Mouse (Mus musculus) adrenal gland, adult 8-10 months (tissue): ENCODE data around the gene Trim44. TPM values are rescaled to one million over a fixed set of nuclear protein-coding genes. Genes with fewer than 3 reads are reported as not detected.

Experiments used
- DNase-seq: peaks from one replicate; pipeline ENCODE4 v3.0.0; 2022
- total RNA-seq, 4 experiments: library from RNA; stranded (reverse); gene quantifications; 2 replicates each; pipeline ENCODE4 v1.2.4; 2022

Trim44 gene
- total RNA-seq, 4 experiments from 2014 or later = 71.9 to 85.6 (median 76.8) TPM

DNA sequence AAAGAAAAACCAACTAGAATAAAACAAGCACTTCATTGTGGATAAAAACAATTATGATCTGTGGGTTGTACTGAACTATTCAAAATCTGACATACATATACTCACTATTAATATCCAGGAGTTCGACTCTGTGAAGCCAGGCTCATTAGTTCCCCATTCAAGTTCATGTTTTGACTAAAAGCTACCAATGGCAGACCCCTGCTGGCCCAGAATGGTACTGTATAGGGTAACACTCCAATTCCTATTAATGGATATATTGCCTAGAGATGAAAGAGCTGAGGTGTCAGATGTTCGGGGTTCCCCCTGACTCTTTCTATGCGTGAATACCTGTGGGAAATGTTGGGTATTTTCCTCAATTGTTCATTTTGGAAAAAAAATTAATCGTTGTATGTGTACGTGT lies 117.6 kb downstream of the Trim44 start:
- peak; percentile 29 for DNase-seq

DNA sequence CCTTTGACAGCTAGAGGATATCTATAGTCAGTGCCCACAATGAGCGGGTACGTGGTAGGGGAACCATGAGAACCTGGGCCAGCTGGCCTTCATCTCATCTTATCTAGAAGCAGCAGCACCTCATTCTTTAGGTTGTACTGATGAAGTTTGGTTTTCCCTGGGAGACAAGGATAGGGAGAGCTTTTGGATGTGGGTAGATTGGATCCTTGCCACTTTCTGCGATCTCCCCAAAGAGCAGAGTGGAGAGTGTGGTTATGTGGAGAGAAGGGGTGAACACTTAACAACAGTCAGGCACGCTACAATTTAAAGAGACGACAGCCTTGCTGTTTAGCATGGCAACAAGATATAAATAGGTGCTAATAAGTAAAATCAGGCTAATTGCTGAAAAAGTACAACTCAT lies 119.0 kb downstream of the Trim44 start:
- DNase-seq = no peak

DNA sequence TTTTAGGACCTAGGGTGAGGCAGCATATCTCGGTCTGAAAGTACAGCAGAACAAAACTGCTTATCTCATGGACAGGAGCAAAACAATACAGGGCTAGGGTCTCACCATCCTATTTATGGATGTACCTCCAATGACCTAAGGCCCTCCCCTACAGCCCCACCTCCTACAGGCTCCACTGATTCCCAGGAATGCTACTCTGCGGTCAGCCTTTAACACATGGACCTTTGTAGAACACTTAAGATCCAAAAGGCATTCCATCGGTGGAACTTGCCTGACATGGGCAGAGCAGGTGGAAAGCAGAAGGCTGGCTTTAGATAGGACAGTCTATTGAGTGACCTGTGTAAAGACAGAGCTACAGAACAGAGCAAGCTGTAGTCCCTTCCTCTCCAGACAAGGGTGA lies 120.3 kb downstream of the Trim44 start:
- DNase-seq = no peak

- no peak for DNase-seq
Measured at GRCm38 (mm10) chr2:102282081-102282480, 125.5 kb downstream of the Trim44 start.

DNA sequence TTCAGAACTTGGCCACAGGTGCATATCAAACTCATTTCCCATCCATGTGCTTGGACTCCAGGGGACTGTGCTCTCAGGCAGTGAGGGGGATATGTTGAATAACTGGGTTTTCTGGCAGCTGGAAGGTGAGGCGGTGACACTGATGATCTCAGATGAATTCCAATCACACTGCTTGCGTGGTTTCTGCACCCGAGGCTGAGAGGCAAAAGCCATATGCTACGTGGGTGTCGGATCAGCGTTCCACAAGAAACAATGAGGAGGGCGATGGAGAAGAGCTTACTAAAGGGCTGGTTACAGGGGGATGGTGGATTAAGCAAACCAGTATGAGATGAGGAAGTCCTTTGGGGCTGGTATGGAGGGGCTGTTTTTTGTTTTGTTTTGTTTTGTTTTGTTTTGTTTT lies 127.8 kb downstream of the Trim44 start:
- no peak for DNase-seq

DNA sequence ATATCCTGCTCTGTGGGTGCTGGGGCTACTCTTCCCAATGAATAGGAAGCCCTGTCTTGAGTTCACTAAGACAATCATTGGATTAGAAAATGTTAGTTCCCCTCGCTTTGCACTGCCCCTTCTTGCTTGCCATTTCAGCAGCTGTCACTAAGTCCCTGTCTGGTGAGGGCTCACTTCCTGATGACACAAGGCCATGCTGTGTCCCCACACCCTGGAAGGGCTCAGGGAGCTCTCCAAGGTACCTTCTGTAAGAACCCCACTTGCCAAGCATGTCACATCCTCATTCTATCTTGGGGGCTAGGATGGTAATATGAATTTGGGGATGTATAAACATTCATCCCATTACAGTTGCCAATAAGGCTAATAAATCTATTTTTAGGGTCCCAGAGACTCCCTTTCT lies 129.7 kb downstream of the Trim44 start:
- DNase-seq = no peak

GRCm38 (mm10) chr2:102273280-102273679 lies 134.3 kb downstream of the Trim44 start:
- DNase-seq = no peak

DNA sequence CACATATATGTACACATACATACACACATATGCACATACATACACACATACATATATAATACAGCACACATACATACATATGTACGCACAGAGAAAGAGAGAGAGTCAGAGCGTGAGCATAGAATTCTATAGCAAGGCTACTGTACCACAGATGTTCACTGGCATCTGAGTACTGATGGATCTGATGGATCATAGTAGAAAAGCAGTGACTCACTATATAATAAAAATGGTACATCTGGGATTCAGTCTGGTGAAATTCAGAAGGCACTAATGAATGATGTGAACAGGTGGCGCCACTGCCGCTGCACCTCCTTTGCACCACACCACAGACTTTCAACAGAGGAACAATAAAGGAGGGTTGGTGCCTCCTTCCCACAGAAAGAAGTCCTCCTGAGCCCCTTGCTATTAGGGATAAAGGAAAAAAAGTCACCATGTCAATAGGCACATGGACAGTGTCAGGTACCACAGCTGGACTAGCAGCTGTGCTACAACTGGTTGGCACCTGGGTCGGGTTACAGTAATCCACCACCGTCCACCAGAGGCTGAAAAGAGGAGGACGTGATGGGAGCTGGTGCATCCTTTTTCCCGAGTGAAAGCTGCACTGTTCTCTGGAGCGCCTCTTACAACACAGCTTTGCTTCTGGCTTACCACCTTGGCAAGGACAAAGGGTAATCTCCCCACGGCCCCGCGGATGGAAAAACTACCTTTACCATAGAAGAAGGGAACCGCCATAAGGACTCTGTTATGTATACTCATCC lies 139.9 kb downstream of the Trim44 start:
- DNase-seq = no peak

- no peak for DNase-seq
Measured at GRCm38 (mm10) chr2:102266911-102267310, 140.7 kb downstream of the Trim44 start.

DNA sequence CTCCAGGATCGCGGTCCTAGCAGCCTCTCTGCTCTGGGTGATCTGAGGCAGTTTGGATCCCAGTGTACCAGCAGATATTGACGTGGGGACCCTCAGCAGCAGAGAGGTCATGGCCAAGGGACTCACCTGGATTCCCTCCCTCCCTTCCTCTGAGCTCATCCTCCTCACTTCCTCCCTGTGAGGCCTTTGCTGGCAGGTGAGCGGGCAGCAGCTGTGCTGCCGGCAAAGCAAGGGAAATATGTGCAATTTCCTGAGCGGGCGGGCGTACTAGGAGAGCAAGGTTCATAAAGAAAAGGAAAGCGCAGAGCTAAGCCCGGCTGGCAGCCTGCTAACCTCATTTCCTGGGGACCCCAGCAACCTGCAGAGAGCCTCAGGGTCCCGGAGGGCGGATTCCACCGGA lies 148.5 kb downstream of the Trim44 start:
- DNase-seq = peak; percentile 15

DNA sequence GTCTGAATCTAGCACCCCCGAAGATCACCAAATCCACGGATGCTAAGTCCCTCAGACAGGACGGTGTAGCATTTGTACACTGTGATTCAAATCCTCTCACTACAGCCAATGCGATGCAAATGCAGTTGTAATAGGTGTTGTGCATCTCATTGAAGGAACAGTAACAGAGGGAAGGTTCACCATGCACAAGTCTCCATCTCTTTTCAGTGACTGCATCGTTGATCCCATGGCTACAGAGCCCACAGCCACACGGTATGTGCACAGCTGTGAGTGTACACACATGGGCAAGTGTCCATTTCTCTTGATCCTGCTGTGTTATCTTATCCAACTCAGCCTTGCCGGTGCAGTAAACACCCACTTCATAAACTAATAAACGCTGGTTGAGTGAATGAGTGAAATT lies 148.9 kb downstream of the Trim44 start:
- no peak for DNase-seq

DNA sequence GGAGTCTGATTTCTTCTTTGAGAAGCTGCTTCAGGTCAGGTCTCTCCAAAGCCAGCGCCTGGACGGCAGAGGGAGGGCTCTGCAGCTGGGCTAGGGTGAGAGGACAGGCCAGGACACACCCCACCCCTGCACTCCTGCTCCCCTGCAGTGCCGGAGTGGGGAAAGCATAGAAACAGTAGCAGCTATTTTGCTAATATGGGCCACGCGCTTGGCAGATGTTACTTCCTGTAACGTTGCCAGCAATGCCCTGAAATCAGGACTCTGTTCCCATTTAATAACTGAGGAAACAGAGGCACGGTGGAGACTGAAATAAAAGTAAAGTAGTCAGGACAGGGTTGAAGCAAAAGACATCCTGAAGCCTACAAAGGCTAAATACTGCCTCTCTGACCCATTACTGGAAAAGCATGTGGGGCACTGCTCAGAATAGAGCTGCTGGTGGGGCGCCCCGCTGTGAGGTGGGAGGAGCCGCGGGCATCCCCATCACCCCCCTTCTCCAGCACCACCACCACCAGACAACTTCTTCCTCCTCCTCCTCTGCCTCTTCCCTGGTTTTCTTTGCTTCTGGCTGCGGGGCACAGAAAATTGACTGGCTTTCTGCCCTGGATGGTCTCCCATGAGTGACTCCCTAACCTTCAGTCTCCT lies 149.5 kb downstream of the Trim44 start:
- no peak for DNase-seq

- no peak for DNase-seq
Measured at GRCm38 (mm10) chr2:102256591-102257335, 150.9 kb downstream of the Trim44 start.

GRCm38 (mm10) chr2:102256100-102256499 lies 151.5 kb downstream of the Trim44 start:
- DNase-seq = no peak

DNA sequence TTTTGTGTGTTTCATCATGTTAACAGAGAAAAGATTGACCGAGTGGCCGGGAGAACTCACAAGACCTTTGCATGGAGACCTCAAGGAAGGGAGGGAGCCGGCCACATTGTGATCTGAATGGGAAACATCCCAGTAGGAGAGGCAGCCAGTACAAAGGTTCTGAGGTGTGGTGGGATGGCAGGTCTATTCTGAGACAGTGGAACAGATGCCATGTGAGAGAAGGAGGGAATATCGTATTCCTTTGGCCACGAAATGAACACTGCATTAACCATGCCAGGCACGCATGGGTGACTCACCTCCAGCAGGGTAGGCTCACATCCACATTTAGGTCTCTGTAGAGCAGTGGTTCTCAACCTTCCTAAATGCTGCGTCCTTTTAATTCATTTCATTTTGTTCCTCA lies 154.4 kb downstream of the Trim44 start:
- DNase-seq = no peak

DNA sequence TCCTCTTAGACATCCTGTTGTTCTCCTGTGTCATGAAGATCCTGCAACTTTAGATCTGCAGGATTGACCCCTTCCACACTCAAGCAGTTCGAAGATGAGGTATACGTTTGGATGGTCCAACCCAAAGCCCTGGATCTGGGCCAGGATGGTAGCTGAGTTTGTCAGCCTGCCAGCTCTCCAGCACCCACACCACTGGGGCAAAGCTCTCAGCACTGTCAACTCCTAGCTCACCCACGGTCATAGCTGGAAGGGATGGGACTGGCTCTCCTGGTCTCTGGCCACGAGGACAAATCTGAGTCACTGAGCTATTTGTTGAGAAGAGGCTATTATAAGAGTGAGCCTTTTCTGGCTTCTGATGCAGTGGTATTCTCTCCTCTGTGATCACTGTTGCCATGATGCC lies 155.0 kb downstream of the Trim44 start:
- peak; percentile 9 for DNase-seq

Other genes with a start within 250 kb of the Trim44 start
- gene Ldlrad3, start 221.4 kb downstream of the Trim44 start, total RNA-seq = 1 to 10 TPM; 6.3 to 7.4 (median 7.0) TPM
- gene Fjx1, start 44.7 kb upstream of the Trim44 start, total RNA-seq = under 1 TPM; 0.40 to 0.65 (median 0.55) TPM
- gene Pamr1, start 142.2 kb upstream of the Trim44 start, total RNA-seq = 1 to 10 TPM; 1.3 to 3.3 (median 2.1) TPM